Mouse (Mus musculus): ENCODE measurements around the gene Casp8.

GRCm38 (mm10) chr1:58802322-58803273 is 7.4 kb downstream of the Casp8 start:
- peak; percentile 42; the same call in 1 of the 2 replicates for TF ChIP-seq POLR2A (IDR thresholded peaks at IDR 0.05; ENCODE audit: low read depth, low read length)
- TF ChIP-seq CTCF (IDR thresholded peaks at IDR 0.05; ENCODE audit: extremely low read depth, insufficient read length, insufficient replicate concordance, low read depth, low read length) = peak; percentile 71; the same call in 1 of the 2 replicates
